Mouse (Mus musculus) thymus, adult 18-20 months (tissue): ENCODE results near the gene Olfr1341.

Experiments
- DNase-seq, 2 experiments: peaks; one replicate each; pipeline ENCODE4 v3.0.0; 2022; ENCODE audit warnings: mixed read lengths in 2 of 2

Olfr1341 gene

DNA sequence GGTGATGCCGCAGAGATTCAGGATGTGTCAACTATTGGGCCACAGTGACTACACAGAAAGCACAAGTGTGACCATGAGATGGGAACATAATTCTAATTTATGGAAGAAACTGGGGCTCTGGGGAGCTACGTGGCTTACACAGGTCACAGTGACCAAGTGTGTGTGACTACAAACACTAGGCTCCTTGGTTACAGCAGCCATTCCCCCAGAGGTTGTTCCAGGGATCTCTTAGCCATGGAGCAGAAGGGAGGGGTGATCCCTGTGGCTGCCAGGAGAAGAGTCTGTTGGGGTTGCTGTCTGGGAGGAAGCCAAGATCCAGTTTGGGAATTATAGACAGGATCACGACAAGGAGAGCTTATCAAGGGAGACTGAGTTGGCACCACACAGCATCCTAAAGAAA is at the start of gene Olfr1341:
Olfr1341 (plus strand) TSS at position 301 of the 400 bp plus-strand sequence.
- no peak for DNase-seq

DNA sequence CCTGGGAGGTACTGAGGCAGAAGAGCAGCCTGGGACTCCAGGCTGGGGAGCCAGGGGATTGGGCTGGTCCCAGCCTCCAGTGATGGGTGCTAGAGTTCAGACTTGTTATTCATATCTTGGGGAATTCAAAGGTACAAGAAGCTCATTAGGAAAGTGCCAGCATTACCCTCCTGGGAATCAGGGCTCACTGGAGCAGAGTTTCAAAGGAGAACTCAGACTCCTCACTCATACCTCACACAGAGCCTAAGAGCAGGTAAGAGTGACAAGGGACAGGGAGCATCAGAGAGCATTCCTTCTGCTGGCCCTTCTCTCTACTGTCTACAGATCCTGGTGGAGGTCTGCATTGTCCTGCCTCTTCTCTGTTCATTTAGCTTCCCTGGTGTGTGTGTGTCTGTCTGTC is 44.7 kb upstream of the Olfr1341 start, which contains the start of gene Olfr62:
Olfr62 (plus strand) TSS at position 301 of the 400 bp plus-strand sequence.
- no peak for DNase-seq

DNA sequence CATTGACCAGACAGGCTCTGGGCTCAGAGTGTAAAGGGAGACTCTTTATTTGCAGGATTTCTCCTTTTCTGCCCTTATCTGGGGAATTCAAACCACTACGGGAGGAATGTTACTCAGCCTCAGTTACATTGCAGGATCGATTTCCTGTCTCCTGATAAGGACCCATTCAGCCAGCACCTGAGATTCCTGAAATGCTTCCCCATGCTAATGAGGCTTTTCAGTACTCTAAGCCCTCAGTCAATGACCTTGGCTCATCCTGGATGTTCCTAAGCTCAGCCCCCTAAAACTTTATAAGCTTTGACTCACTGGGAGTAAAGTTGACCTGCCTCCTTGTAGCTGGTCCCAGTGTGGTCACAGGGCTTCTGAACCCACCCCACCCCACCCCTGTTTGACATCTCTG is 16.2 kb upstream of the Olfr1341 start:
- no peak for DNase-seq

DNA sequence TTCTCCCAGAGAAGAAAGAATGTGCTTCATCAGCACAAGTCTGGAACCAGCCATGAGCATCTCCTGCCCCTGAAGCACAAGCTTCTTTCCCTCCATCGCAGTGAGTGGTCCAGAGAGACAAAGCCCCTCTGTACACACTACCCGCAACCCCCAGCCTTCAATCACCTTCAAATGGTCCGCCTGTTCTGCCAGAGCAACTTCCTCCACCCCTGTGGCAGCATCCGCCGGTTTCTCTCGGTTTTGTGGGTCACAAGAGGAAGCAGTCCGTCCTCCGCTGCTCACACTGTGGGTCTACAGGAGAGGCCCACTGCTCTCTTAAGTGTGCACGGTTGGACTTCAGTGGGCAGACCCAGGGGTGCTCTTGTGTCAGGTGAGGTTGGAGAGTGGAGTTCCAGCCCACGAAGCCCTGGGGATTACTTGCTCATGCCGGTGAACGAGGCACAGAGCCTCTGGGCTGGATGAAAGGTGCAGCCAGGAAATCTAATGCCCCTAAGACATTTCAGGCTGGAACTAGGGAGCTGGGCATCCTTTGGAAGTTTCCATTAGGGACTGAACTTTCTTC is 10.8 kb upstream of the Olfr1341 start, which contains the start of gene Olfr1342:
Olfr1342 (minus strand) TSS at position 345 of the 562 bp plus-strand sequence.
- DNase-seq = no peak

DNA sequence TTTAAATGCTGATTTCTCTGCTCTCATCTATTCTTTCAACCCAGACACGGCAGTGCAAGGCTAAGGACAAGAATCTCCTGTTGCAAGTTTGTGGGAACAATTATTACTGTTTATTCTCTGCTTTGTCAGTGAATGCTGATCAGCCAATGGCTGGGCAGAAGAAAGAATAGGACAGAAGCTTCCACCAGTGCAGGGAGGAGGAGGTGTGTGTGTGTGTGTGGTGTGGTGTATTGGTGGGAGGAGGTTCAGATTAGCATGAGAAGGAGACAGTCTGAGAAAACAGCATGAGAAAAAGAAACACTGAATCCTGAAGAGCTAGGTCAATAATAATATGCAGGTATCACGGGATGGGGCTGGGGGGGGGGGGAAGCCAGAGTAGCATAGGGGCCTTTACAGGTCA is 9.5 kb upstream of the Olfr1341 start:
- DNase-seq = no peak

DNA sequence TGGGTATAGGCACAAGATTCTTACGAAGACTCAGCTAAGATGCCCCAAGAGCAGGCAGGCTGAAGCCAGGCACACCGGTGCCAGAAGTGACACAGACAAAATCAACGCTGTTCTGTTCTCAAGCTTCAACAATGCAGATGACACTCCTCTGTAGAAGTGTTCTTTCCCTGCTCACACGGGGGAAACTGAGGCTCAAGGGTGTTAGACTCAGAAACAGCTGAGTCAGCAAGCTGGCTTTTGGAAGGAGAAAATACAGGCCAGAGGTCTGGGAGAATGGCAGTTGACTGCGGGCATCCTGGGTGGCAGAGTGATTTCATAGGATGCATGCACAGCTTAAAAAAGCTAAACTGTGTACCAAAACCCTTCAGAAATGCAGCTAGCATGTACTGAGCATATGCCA is 4.8 kb downstream of the Olfr1341 start:
- no peak for DNase-seq

- no peak for DNase-seq
These were observed 8.3 kb downstream of the Olfr1341 start for GRCm38 (mm10) chr4:118711656-118712055.

DNA sequence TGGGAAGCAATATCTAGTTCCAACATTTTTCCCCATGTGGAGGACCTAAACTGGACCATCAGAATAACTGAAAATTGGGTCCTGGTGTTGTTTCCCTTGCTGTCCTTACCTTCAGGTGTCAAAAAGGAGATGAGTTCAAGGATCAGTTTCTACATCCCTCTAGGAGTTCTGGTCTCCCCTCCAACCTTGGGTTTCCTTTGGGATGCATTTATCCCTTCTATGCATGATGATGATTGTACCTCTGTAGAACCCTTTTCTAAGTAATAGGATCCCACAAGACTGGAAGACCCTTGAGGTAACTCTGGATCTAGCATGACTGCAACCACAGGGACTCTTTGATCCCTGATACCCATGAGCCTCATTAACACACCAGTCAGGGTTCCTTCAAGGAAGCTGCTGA is 16.5 kb downstream of the Olfr1341 start, which contains the start of gene Olfr1340:
Olfr1340 (plus strand) TSS at position 301 of the 400 bp plus-strand sequence.
- no peak for DNase-seq

GRCm38 (mm10) chr4:118721742-118722483 is 18.6 kb downstream of the Olfr1341 start:
- no peak for DNase-seq

GRCm38 (mm10) chr4:118731875-118732274 is 28.6 kb downstream of the Olfr1341 start, which contains the start of gene Olfr1339:
TSS of gene Olfr1339 (plus strand) at chr4:118732175.
- DNase-seq = no peak

DNA sequence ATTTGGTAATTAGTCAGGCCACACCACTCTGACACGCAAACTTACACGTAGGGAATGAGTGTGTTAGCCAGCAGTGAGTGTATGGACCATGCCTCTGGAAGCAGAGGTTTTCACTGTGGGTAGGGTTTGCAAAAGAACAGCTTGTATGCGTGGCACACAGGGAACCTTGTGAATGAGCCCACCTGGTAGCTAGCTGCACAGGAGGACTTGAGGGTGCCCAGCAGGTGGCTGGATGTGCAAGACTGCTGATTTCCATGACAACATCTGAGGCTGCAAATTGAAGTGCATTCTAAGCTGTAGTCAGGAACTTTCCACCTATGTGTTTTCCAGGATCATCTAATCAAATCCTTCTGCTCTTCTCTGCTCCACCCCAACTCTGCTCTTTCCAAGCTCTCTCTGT is 36.3 kb downstream of the Olfr1341 start:
- DNase-seq = no peak

DNA sequence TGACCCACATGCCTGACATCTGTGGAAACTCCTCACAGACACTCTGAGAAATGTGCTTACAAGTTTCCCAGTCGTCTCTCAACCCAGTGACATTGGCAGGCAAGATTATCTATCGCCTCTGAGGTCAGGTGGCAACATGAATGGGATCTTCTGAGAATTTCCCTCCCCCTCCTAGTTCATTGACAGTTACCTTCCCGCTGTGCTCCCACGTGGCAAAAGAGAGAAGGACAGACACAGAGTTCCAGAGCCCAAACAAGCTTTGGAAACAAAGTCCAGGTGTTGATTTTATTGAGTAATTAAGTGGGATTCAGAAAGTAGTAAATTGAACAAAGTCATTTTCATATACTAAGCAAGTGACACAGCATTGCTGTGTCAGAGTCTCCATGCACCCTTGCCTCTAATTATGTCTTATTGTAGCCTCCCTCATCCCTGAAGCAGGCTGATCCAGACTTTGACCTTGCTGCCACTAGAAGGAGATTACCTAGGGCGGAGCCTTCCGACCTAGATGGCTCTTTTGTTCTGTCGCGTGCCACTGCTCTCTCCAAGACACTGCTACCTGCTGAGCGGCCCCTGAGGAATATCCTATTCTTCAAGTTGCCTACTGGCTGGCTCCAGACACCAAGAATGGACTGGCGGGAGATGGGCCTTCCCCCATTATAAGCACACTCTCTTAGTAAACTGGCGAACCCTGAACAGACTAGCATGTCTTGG is 37.8 kb downstream of the Olfr1341 start:
- no peak for DNase-seq

GRCm38 (mm10) chr4:118741881-118742280 is 38.6 kb downstream of the Olfr1341 start:
- no peak for DNase-seq

DNA sequence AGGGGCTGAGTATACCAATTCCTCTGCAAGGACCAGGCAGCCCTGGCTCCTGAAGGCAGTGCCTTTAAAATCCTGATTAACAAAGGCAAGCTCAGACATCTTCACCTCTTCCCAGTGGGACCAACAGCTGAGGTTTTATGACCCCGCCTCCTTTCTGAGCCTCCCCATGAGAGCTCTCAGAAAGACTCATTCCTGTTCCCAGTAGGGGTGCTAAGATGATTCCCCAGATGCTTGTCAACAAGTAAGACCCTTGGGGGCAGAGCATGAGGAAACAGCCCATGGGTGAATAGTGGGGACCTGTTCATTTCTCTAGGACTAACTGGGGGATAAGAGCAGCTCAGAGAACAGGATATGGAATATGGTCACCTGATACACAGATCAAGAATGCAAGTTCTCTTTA is 55.3 kb downstream of the Olfr1341 start, which contains the start of gene Olfr1338:
Olfr1338 (minus strand) TSS at position 101 of the 400 bp plus-strand sequence.
- no peak for DNase-seq
